Mouse (Mus musculus) retina, embryonic 14.5 days (tissue): ENCODE results near the gene Cep44.

ENCODE experiments used
- DNase-seq: peaks from one replicate; pipeline ENCODE4 v3.0.0-alpha.2; 2015; ENCODE audit warnings: low spot score

Gene Cep44

DNA sequence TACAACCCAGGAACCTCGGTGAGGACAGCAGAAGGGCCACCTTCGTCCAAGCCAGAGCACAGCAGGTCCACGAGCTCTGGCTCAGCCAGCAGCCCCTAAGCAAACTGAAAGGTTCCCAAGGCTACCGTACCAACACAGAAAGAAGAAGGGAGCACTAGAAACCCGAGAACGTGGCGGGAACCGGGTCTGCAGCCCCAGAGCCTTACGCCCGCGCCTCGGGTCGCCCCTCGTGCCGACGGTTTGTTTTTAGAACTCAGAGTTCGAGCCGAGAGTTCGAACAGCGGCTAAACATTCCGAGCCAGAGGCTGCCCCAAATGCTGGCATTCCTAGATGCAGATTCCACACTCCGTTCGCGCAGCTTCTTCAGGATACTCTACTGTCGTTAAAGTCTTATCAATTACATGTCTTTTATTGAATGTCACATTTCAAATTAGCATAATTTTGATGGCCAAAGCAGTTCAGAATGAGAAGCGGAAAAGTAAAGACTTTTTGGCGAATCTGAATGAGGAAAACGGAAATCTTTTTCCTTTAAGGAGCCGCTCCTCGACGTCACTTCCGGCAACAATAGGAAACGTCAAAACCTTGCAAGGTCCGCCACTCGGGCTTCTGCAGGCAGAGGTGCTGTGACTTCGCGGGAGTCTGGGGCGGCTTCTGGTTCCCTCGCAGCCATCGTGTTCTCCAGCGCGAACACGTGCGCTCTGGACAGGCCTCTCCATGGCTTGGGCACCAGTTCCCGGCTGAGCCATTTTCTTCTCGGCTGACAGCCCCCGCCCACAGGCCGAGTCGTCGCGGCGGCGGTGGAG lies at the start of gene Cep44, which contains the start of gene Fbxo8:
Cep44 (minus strand) TSS at position 490 of the 803 bp plus-strand sequence.
Fbxo8 (plus strand) TSS at position 533 of the 803 bp plus-strand sequence.
- DNase-seq = peak; percentile 93

DNA sequence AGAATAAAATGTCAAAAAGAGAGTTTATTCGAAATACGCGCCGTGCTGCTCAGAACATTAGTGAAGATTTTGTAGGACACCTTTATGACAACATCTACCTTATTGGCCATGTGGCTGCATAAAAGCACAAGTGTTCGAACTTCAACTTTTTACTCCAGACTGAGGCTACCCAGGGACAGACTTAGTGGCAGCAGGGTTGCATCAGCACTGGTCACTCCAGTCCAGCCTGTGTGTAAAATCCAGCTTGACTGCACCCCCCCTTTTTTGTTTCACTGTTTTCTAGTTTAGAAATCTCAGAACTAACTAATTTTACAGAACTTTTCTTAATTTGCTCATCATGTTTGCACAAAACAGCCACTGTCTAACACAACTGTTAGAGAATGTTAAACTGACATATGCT lies 40.7 kb upstream of the Cep44 start:
- DNase-seq = no peak

DNA sequence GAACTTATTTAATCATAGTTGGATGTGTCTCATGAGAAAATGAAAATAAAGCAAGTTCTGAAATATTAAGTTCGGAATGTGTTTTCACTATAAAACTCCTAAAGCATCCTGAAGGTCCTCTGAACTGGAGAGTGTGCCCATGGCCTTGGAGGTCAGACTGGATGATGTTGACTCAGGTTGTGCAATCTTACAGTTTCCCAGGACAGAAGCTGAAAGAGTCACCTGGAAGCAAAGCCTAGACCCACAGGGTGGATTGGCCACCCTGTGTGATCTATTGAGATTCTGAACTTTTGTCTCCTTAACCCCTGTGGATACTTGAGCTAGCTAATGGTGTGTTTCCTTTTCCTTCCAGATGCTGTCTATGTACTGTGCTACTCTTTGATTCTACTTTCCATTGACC lies 40.2 kb upstream of the Cep44 start:
- DNase-seq = no peak

DNA sequence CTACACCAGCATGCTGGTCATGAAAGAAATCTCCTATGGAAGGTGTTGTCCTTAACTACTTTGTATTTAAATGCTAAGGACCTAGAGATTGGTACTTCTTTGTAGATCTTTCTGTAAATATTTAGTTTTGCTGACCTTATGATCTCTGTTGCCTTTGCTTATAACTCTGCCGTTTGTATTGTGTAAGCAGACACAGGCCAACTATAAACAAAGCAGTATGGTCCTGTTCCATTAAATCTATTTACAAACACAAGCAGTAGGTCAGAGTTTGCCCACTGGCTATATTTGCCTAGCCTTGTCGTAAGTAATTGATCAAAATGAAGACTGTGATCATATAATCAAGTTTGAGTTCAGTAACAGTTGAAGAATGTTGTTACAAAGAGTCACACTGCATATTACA lies 38.2 kb upstream of the Cep44 start:
- no peak for DNase-seq

DNA sequence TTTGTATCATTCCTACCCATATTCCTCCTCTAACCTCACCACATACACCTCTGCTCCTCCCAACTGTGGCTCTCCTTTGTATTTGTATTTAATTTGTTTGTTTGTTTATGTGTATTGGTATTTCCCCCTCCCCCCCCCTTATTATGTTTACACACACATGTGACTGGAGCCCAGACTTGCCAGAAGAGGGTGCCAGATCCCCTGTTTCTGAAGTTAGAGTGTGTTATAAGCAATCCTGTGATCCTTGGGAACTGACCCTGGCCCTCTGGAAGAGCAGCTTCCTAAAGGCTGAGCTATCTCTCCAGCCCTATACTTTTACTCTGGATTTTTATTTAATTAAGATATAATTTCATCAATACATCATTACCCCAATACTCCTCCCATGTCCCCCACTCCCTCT lies 32.0 kb upstream of the Cep44 start:
- no peak for DNase-seq

DNA sequence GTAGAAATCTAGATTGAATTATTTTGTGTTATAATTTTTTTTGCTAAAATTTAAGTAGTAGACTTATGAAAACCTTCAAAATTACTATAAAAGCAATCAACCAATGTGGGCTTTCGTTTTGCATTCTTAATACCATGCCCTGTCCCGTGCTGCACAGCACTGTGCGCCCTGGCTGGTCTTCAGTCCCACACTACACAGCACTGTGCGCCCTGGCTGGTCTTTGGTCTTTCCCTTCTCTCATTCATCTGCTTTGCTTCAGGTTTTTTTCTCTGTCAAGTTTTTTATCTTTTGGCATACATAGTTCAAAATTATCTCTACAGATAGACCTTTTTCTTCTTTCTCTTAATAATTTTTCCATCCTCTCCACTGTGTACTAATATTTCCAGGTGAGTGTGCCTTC lies 30.1 kb upstream of the Cep44 start:
- DNase-seq = no peak

DNA sequence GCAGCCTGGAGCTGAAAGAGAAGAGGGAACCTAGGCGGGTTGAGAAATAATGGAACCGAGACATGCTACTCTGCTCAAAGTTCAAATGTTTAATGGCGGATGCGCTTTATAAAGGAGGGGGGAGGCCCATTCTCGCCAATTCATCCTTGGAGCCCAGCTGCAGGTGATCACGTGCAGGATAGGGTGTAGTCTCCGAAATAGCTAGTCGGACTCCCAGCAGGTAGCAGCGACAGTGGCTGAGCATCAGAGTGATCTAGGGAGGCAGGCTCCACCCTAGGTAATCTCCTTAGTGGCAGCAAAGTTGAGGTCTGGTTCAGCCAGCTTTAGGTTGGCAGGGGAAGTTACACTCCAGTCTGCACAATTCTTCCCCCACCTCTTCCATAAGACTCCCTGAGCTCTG lies 16.0 kb upstream of the Cep44 start:
- DNase-seq = no peak

DNA sequence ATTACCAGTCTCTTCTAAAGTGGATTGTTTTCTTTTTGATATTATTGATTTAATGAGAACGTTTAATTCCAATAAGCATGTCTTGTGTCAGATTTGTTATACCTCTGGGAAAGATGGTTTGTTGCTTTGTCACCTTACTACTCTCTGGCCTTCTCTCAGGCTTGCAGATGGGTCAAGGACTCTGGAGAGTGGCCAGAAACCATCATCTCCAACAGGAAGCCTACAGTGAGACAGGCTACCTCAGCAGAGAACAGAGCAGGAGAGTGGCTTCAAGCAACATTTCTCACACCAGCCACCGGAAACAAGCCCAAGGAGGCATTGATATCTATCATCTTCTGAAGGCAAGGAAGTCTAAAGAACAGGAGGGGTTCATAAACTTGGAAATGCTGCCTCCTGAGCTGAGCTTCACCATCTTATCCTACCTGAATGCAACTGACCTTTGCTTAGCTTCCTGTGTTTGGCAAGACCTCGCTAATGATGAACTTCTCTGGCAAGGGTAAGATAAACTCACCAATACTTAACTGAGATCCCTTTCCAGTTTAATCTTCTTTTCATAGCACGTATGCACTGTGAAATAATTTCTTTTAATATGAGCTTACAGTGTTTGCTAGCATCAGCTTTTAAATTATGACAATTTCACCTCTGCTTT lies 13.7 kb upstream of the Cep44 start:
- no peak for DNase-seq

DNA sequence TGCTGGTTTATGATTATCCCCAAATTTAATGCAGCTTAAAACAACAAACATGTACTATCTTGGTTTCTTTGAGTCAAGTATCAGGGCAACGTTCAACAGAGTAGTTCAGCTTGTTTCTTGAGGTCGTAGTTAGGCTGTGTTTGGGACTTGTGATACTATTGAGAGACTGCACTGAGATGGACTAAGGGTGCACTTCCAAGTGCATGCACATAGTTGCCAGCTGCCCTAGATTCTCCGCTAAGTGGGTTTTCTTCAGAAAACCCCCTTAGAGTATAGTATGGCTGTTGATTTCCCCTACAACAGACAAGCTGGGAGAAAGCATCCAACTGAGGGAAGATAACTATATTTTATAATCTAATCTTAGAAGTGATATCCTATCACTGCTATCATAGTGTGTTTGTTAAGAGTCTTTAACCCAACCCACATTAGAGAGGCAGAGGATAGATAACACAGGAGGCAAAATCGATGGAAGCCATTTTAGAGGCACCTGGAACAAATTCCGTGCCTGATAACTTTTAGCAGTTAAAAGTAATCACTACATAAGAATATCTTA lies 1.8 kb upstream of the Cep44 start:
- no peak for DNase-seq

DNA sequence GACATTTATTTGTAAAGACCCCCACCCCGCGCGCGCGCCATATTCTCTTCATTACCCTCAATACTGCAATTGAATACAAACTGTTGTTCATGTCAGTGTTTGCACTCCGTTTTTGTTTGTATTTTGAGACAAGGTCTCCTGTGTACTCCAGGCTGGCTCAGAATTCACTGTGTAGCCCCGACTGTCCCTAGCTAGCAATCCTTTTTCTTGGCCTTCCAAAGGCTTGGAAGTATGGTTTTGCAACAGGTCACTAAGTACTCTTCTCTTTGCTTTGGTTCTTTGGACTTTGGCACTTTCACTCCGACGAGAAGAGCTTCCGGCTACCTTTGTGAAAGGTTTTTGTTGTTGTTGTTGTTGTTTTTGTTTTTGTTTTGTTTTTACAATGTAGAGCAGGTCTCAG lies 1.2 kb upstream of the Cep44 start:
- no peak for DNase-seq

DNA sequence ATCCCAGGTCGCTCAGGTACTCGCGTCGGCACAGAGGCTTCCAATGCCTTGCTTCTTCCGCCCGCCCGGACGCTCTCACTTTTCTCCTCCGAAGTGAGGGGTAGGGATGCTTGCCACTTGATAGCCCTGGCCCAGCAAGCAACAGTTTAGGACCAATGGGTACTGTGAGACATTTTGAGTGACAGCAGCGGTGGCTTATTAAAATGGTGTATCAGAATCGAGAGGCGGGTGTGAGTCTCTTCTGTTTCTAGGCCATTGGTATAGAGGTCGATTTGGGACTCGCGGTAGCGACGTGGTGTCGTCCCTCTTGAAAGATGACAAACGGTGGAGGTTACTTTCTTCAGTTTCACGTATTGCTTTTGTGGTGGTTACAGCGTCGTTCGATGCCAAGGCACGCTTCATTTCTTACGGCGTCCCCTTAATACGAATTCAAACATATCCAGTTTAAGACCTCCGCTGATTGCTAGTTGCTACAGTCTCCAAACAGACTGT lies 560 bp upstream of the Cep44 start:
- peak; percentile 94 for DNase-seq

DNA sequence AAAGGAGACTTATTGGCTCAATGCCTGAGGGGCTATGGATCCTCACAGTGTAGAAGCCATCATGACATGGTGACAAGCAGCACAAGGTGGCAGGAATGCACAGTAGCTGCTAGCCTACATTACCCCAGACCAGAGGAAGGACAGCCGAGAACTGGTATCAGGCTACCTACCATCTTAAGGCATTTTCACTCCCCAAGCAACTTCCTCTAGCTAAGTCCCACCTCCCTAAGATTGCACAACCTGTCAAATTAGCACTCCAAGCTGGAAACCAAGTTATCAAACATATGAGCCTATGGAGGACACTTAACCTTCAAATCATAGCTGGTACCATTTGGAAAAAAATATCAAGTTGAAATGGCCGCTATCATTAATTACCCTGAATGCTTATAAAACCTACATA lies 3.0 kb downstream of the Cep44 start:
- DNase-seq = no peak

DNA sequence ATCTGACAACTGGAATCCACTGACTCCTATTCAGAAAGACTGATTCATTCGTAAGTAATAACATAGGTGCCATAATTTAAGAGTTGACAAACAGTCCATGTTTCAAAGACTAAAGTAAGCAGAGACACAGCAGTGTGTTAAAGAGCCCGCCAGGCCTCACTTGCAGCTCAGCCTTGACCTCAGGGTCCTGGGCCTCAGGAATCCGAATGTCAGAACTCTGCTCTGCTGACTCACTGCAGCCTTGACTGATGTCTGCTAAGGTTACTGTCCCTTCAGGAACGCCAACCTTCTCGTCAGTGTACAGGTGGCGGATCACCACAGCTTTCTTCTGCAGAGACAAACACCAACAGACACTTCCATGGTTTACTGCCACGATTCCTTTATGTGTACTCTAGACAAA lies 10.1 kb downstream of the Cep44 start:
- DNase-seq = no peak

DNA sequence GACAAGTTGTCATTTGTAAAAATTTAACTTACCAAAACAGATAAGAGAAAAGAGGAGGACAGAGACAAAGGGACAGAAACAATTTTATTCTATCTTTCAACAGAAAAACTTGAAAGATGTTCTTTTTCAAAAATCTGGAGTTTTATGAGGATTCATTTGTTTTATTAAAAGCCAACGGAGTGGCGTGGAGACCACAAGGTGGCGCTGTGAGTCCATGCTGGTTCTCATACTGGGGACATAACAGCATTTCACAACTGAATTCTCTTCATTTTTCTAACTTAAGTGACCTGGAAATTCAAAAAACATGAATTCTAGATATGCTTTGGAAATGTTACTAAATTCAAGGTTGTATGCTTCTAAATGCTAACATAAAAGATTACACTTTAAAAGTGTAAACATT lies 20.5 kb downstream of the Cep44 start:
- DNase-seq = peak; percentile 79

DNA sequence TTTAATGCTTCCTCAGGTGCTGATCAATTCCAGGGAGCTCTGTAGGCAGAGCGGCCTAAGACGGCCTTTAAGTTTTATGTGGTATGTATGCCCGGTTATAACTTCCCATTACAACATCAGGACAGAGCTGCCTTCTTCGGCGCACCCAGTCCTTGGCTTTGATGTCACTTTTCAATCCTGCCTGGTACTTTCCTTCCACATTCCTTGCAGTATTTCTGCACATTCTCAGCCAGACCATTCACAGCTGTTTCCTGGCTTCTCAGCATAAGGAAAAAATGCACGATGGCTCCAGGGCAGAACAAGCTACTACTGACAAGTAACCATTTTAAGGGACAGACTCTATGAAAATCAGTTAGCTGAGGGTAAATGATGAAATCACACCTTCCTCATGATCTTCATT lies 22.0 kb downstream of the Cep44 start:
- no peak for DNase-seq

DNA sequence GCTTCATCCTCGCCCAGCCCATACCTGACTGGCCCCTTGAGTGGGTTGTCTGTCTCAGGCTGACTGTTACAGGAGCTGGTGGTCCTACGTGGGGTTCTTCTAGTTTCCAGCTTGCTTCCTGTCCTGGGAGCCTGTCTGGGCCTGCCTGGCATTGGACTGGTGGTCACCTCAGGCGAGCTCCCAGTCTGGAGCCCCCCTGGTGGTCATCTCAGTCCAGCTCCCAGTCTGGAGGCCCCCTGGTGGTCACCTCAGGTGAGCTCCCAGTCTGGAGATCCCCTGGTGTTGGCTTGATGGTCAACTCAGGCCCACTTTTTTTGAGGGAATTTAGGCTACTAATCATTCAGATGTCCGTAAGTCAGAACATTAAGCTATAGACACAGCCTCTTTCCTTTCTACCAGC lies 29.8 kb downstream of the Cep44 start:
- DNase-seq = no peak

DNA sequence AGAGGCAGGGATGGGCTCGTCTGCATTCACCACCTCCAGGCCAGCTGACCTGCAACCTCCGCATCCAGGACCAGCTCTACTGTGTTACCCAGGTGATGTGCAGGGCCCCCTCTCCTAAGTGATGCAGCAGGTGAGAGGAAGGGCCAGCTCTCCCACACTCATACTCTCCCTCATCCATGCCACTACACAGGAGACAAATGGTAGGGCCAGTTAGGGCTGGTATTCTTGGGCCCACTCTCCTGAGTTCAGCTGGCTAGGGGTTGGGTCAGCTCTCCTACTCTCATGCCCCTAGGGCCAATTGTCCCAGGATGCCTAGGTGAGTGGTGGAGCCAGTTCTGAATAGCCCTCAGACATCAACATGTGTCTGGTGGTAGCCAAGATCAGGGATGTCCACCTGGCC lies 30.6 kb downstream of the Cep44 start:
- no peak for DNase-seq

DNA sequence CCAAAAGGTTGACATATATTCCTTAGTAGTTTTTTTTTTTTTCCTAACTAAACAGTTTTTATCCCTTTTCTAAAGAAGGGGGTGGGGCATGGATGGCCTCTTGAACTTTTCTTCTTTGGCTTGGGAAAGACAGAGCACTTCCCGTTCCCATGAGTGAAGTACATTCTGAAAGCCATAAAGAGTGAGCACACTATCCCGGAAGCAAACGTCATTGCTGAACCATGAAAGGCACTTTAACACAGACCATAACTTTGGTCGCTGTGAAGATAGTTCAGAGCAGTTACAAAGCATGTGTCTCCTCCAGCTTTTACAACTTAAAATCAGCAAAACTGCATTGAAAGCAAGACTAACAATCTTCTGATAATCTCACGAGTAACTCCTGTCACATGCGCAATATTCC lies 32.0 kb downstream of the Cep44 start:
- DNase-seq = no peak

DNA sequence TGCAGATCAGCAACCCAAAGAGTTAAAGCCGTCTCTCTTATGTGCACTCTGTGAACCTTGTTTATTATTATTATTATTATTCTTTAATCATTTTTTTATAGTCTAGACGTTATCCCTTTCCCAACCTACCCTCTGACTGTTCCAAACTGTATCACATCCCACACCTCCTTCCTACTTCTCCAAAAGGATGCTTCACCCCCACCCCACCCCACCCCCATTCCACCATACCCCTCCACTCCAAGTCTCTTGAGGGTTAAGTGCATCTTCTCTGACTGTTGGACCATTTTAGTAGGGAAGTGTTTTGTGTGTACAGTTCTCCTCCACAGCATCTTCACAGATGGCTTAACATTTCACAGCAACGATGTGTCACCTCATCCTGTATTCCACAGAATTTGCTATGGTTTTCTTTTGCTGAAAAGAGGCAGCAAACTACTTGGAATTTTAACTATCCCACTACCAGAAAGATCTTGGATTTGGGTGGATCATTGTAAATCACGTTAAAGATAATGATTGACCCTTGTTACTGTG lies 41.8 kb downstream of the Cep44 start:
- DNase-seq = no peak

DNA sequence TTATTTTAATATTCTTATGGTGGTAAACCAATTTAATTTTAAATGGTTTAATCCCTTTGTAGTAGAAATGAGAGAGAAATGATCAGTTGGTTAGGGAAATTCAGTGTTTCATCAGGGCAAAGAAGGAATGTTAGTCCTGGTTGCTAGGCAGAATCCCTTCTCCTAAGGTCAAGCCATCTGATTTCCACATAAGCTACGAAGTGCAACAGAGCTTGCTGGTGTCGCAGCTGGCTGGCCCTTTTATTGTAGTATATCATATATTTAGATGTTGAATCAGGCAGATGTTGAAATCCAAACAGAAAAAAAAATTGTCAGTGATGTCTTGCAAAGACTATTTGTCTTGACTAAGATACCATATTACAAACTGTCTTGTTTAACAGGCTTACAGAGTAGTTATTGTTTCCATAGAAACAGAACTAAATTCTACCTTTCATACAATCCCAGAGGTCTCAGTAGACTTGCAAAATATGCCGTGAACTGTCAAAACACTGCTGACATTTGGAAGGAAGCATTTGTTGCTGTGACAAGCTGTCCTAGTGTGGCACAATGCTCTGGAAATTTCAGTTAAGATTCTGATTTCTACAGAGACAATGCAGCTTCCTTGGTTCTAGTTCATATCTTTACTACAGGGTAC lies 42.4 kb downstream of the Cep44 start:
- no peak for DNase-seq

DNA sequence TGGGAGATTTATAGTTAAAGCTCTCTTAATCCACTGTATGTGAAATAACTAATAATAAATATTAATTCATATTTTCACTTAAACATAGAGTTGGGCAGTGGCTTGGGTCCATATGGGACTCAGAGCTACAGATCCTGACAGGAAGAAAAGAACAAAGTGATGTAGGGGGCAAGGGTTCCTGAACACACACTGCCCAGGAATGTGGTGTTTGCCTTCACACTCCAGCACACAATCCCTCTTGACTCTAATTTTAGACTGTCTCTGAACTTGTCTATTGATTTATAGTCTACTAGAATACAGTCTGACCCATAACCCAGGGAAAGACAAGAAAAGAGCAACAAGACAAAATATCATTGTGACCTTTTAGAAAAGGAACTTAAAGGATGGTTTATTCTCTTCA lies 48.9 kb downstream of the Cep44 start:
- DNase-seq = no peak

DNA sequence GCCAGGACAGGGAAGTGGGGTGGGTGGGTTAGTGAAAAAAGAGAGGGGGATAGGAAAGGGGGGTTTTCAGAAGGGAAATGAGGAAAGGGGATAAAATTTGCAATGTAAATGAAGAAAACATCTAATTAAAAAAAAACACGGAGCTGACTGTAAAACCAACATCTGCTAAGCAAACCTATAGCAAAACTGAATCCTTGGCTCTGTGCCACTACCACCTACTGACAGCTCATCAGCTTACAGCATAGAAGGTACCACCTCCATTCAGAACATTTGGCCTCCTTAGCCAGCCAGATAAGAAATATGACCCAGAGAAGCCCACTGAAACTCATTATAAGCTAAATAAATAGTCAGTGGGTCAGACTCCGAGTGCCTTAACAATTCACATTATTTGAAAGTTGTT lies 61.4 kb downstream of the Cep44 start:
- DNase-seq = no peak

DNA sequence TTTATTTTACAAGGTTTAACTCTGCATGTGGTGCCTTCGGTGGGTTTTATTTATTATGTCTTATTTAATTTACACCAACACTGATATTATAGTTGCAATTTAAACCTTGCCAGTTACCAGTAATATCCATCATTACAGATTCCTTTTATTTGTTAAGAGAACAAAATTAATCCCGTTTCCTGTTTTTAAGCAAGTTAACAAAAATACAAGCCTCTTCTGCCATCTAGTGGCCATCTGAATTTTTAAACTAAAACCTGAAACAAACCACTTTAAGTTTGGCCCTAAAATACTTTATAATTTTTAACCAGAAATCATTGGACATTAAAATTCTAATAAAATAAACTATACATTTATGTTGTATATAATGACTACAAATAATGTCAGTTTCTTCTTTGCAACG lies 64.8 kb downstream of the Cep44 start:
- peak; percentile 68 for DNase-seq
